Mouse (Mus musculus): ENCODE measurements around the gene Stac3.

- TF ChIP-seq POLR2A (IDR thresholded peaks at IDR 0.05; ENCODE audit: borderline replicate concordance, extremely low read depth, insufficient read depth, insufficient read length, poor library complexity, severe bottlenecking) (no peak), CTCF (IDR thresholded peaks at IDR 0.05; ENCODE audit: borderline replicate concordance, extremely low read depth, insufficient read depth, insufficient read length) (no peak)
These were observed 33.5 kb downstream of the Stac3 start for GRCm38 (mm10) chr10:127534929-127535384.
